Mouse (Mus musculus): ENCODE measurements at regions not wholly inside any gene's neighbourhood (a gene's known extent, or its start where the extent isn't known, plus 50 kb on each side); places are given as distances from the start of the nearest gene placed in this dataset.
"Not testable (repeated sequence)": the region's sequence is repeated elsewhere in the genome, so short reads cannot be mapped to it uniquely, and the experiment has no call there.

DNA sequence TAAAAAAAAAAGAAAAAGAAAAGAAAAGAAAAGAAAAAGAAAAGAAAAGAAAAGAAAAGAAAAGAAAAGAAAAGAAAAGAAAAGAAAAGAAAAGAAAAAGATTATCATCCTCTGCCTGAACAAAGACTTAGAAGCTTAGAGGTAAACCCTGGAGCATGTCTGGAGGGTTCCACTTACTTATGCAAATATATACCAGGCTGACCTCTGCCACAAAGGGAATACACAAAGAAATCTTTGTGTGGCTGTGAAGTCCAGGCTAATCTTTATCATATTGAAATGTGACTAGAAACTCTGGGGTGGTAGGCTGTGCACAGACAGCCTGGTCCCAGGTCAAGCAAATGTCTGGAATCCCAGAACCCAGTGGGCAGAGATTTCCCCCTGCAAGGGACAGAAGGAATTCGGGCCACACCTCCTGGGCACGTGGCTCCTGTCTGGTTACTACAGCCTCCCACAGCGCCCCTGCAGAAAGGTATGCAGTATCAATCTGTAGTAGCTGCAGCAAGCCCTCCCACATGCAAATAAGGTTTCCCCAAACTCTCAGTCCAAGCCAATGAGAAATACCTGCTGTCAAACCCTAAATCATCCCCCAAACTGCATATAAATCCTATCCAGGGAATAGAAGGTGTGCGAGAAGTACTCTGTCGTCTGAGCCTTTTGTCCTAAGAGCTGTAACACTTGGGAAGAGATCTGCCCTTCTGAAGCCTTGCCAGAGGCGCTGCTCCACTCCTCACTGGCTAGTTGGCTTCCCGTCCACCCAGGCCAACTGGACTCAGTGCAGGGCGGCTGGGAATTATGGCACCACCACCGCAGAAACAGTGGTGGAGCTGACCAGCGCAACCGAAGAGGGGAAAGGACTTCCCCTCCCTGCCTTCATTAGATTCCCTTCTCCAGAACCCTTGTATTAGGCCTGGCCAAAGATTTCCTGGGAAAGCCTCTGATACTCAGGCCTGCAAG is 688.4 kb upstream of the Cdh8 start:
- Histone ChIP-seq H3K4me3 (replicated peaks; ENCODE audit: insufficient read depth, low read depth, low read length) (no peak overlapping the region), H3K27me3 (ENCODE audit: control insufficient read depth, insufficient read depth, low read length) (no peaks in the 10 kb centered on the region), H3K27ac (ENCODE audit: insufficient read depth, low read length) (no peak overlapping the region), H3K4me1 (ENCODE audit: control insufficient read depth, insufficient read depth, low read length) (no peaks in the 10 kb centered on the region)
- no peak for TF ChIP-seq CTCF (IDR thresholded peaks at IDR 0.05; ENCODE audit: borderline replicate concordance, insufficient read depth, low read depth, low read length)
- no peak for TF ChIP-seq POLR2A (IDR thresholded peaks at IDR 0.05; ENCODE audit: borderline replicate concordance, insufficient read depth, low read length)
- DNase-seq = no peak
- WGBS = 40% methylated on average over 11 of the region's 11 CpGs

DNA sequence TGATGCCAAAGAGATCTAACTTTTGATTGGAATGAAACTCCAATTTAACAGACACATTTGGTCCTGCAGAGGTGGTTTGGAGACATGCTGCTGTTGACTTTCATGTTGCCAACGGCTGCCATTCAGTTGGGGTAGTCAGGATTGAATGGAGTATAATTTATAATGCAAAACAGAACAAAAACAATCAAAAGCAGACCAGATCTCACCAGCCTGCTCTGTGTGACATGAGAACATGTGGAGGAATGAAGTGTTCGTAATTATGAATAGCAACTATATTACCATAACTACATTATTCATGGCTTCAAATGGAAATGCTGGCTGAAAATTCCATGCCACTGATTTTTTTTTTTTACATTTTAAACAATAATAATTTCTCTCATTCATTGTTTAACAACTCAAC is 685.7 kb upstream of the Cdh8 start:
- Histone ChIP-seq H3K27me3 (ENCODE audit: control insufficient read depth, insufficient read depth, low read length) (no peaks in the 10 kb centered on the region), H3K27ac (ENCODE audit: insufficient read depth, low read length) (no peak overlapping the region), H3K4me3 (replicated peaks; ENCODE audit: insufficient read depth, low read depth, low read length) (no peak overlapping the region), H3K4me1 (ENCODE audit: control insufficient read depth, insufficient read depth, low read length) (no peaks in the 10 kb centered on the region)
- WGBS = 31% methylated on average over 2 of the region's 2 CpGs
- no peak for DNase-seq
- TF ChIP-seq CTCF (IDR thresholded peaks at IDR 0.05; ENCODE audit: borderline replicate concordance, insufficient read depth, low read depth, low read length) (no peak), POLR2A (IDR thresholded peaks at IDR 0.05; ENCODE audit: borderline replicate concordance, insufficient read depth, low read length) (no peak)

DNA sequence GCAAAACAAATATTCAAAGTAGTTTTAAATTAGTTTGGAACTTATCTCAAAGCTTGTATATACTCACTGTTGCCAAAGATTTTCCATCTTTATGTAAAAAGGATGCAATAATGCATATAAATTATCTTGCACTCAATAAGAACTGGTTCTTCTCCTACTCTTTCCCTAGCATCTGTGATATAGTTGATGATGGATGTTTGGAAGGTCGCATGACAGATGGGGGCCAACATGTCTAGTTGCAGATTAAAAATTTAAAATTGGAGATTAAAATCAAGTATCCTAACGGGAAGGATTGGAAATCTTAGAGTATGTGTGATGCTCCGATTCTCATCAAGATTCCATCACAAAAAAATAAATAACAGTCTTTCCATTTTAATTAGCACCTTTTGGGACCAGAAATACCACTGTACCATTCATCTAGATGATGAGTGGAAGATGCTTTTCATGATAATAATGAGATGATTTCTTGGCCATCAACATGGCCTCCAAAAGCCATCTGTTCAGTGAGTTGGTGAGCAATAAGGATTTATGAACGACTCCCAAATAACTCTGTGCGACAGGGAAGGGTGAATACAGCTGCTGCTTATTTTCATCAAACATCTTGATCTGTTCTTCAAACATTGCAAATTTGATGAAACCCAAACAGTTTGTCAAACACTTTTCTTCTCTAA is 655.9 kb upstream of the Cdh8 start:
- DNase-seq = no peak
- H3K4me3 ChIP-seq (replicated peaks; ENCODE audit: insufficient read depth, low read depth, low read length) = no peak overlapping the region
- TF ChIP-seq CTCF (IDR thresholded peaks at IDR 0.05; ENCODE audit: borderline replicate concordance, insufficient read depth, low read depth, low read length) = no peak
- H3K27ac ChIP-seq (ENCODE audit: insufficient read depth, low read length) = no peak overlapping the region
- no peaks in the 10 kb centered on the region for H3K27me3 ChIP-seq (ENCODE audit: control insufficient read depth, insufficient read depth, low read length)
- no peaks in the 10 kb centered on the region for H3K4me1 ChIP-seq (ENCODE audit: control insufficient read depth, insufficient read depth, low read length)
- WGBS = 62% methylated on average over 5 of the region's 5 CpGs

DNA sequence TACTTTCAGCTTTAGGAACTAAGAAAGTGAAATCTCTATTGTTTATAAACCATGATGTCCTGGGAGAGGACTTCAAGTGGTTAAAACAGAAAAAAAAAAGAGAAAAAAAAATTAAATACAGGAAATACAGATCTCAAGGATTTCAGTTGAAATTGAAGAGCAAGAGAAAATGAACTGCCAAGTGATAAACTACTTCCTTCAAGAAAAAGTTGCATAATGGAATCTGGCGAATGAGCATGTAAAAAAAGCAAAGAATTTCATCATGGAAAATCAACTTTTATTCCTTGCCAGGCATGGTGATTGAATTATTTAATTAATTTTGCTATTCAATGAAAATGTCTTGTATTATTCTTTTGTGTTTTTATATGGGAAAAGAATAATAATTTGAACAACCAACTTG is 653.5 kb upstream of the Cdh8 start:
- WGBS = 93% methylated on average over 1 of the region's 1 CpGs
- no peak for DNase-seq
- Histone ChIP-seq H3K4me3 (replicated peaks; ENCODE audit: insufficient read depth, low read depth, low read length) (no peak overlapping the region), H3K4me1 (ENCODE audit: control insufficient read depth, insufficient read depth, low read length) (no peaks in the 10 kb centered on the region), H3K27ac (ENCODE audit: insufficient read depth, low read length) (no peak overlapping the region), H3K27me3 (ENCODE audit: control insufficient read depth, insufficient read depth, low read length) (no peaks in the 10 kb centered on the region)
- TF ChIP-seq POLR2A (IDR thresholded peaks at IDR 0.05; ENCODE audit: borderline replicate concordance, insufficient read depth, low read length) = no peak
- TF ChIP-seq CTCF (IDR thresholded peaks at IDR 0.05; ENCODE audit: borderline replicate concordance, insufficient read depth, low read depth, low read length) = no peak

DNA sequence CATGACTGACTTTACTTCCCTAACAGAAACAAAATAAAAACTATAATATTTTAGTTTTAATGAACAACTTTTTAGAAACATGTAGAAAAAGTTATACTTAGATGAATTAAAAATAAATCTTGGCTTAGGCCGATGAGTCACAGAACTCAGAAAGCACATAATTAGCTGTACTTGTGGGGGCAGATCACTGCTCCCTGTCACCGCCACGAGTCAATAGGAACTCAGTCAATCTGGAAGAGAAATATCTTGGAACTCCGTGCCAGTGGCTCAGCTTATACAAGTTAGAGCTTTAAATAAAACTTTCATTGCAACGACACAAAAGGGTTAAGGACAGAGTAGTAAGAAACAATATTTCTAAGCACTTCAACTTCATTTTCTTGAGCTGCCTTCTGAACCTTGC is 622.7 kb upstream of the Cdh8 start:
- 66% methylated on average over 5 of the region's 5 CpGs for WGBS
- DNase-seq = no peak
- TF ChIP-seq CTCF (IDR thresholded peaks at IDR 0.05; ENCODE audit: borderline replicate concordance, insufficient read depth, low read depth, low read length) = no peak
- no peak for TF ChIP-seq POLR2A (IDR thresholded peaks at IDR 0.05; ENCODE audit: borderline replicate concordance, insufficient read depth, low read length)
- no peak overlapping the region for H3K4me3 ChIP-seq (replicated peaks; ENCODE audit: insufficient read depth, low read depth, low read length)
- no peaks in the 10 kb centered on the region for H3K27me3 ChIP-seq (ENCODE audit: control insufficient read depth, insufficient read depth, low read length)
- no peaks in the 10 kb centered on the region for H3K4me1 ChIP-seq (ENCODE audit: control insufficient read depth, insufficient read depth, low read length)
- no peak overlapping the region for H3K27ac ChIP-seq (ENCODE audit: insufficient read depth, low read length)

DNA sequence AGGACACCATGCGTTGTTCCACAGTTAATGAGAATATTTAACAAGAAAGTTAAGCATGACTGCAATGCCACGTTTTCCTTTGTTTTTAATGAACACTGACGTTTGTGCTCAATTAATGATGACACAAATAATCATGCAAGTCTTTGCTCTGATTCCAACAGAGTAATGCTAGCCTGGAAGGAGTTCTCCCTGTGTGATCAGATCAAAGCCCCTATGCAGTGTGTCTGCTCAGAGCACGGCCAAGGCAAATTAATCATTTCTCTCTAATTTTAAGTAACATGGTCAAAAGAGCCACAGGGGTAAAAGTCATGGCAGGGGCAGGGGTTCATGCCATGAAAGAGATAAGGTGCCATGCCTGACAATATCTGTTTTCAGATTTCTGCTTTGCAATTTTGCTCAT is 618.2 kb upstream of the Cdh8 start:
- 19% methylated on average over 4 of the region's 4 CpGs for WGBS
- H3K27me3 ChIP-seq (ENCODE audit: control insufficient read depth, insufficient read depth, low read length) = no peaks in the 10 kb centered on the region
- no peak overlapping the region for H3K4me3 ChIP-seq (replicated peaks; ENCODE audit: insufficient read depth, low read depth, low read length)
- no peak overlapping the region for H3K27ac ChIP-seq (ENCODE audit: insufficient read depth, low read length)
- no peaks in the 10 kb centered on the region for H3K4me1 ChIP-seq (ENCODE audit: control insufficient read depth, insufficient read depth, low read length)
- DNase-seq = no peak
- TF ChIP-seq CTCF (IDR thresholded peaks at IDR 0.05; ENCODE audit: borderline replicate concordance, insufficient read depth, low read depth, low read length) (no peak), POLR2A (IDR thresholded peaks at IDR 0.05; ENCODE audit: borderline replicate concordance, insufficient read depth, low read length) (no peak)

DNA sequence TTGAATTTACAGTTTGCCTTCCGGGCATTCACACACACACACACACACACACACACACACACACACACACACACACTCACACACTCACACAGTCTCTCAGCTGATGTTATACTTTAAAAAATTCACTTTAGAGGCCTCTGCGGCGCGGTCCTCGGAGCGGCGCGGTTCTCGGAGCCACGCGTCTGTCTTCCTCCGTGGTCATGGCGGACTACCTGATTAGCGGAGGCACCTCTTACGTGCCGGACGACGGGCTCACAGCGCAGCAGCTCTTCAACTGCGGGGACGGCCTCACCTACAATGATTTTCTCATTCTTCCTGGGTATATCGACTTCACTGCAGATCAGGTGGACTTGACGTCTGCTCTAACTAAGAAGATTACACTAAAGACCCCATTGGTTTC is 614.1 kb upstream of the Cdh8 start:
- not testable (repeated sequence) for H3K27ac ChIP-seq (ENCODE audit: insufficient read depth, low read length); H3K4me3 ChIP-seq (replicated peaks; ENCODE audit: insufficient read depth, low read depth, low read length); H3K4me1 ChIP-seq (ENCODE audit: control insufficient read depth, insufficient read depth, low read length); H3K27me3 ChIP-seq (ENCODE audit: control insufficient read depth, insufficient read depth, low read length); DNase-seq
- 97% methylated on average over 23 of the region's 23 CpGs for WGBS

DNA sequence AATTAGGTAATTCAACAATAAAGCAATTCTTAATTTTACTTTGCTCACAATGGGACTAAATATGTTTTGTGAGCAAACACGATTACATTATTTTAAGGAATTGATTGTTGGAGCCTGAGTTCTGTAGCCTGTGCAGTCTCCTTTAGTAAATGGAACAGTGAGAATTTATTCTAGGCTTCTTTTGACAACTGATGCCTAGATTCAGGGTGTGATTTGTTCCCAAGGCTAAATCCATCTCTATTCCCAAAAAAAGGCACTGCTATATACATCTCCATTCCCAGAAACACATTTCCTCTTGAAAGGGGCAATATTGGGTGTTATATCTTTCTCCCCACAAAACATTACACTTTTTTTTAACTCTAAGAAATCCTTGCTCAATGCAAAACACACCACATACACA is 599.4 kb upstream of the Cdh8 start:
- WGBS = 92% methylated on average over 1 of the region's 1 CpGs
- Histone ChIP-seq H3K4me1 (ENCODE audit: control insufficient read depth, insufficient read depth, low read length) (no peaks in the 10 kb centered on the region), H3K27ac (ENCODE audit: insufficient read depth, low read length) (no peak overlapping the region), H3K27me3 (ENCODE audit: control insufficient read depth, insufficient read depth, low read length) (no peaks in the 10 kb centered on the region), H3K4me3 (replicated peaks; ENCODE audit: insufficient read depth, low read depth, low read length) (no peak overlapping the region)
- TF ChIP-seq CTCF (IDR thresholded peaks at IDR 0.05; ENCODE audit: borderline replicate concordance, insufficient read depth, low read depth, low read length) (no peak), POLR2A (IDR thresholded peaks at IDR 0.05; ENCODE audit: borderline replicate concordance, insufficient read depth, low read length) (no peak)
- no peak for DNase-seq

Data from cerebellum, adult 2 months (tissue).